Mouse (Mus musculus): ENCODE results near the gene Ccdc30. TPM values are rescaled to one million over a fixed set of nuclear protein-coding genes. Genes with fewer than 3 reads are reported as not detected.

The Ccdc30 gene
- polyA plus RNA-seq (2012; rRNA removed), result 6.0 and 9.9 TPM in 2 replicates

DNA sequence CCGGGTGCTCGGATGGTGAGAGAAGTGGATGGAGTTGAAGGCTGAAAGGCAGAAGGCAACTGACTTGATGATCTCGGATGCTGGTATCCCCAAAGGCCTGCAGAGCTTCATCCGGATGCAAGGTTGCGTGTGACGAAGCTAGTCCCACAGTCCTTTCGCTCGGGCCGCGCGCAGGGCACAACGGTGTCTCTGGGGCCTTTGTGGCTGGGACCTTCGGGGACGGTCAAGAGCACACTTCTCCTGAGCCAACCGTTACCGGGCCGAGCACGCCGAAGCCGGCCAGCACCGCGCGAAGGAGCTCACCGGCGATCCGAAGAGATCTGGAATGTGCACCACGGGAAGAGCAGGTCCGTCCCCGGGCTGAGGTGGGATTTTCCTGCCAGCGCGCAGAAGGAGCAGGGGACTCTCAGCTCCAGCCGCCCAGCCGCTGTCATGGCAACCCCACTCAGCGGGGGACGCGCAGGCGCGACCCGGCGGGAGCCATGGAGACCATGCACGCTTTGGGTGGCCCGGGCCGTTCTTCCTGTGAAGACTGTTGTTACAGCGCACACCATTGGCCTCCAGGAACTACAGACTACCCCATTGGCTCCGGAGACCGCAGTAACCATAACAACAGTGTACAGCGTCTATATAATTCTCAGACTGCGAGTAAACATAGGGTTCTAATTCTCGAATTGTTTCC, at the start of gene Ccdc30:
Ccdc30 (minus strand) TSS at position 450 of the 682 bp plus-strand sequence.

DNA sequence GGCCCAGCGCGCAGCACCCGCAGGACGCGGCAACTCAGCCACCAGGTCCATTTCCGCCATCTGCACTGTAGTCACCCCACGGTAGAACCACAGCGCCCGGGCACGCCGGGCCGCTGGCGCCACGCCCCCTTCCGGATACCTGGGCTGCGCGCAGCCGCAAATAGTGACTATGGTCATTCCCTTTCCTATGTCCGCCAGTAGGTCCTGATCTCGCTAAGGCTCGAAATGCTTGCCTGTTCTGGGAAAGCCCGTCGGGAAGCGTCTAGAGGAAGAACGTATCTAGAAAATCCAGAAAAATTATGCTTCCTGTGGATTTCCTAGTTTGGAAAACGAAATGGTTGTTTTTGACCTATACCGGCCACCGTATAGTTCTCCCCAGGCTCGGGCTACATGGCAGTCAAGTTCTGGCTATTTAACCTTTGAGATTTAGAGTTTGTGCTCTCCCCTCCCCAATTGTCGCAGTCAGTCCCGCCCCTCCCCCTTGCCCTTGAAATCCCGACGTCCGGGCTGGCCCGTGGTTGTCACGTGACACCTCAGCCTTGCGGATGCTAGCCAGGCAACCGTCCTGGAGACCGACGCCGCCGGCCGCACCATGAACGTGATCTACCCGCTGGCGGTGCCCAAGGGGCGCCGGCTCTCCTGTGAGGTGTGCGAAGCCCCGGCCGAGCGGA, 7.1 kb upstream of the Ccdc30 start, which contains the start of the genes Ppcs and Zmynd12:
Ppcs (minus strand) TSS at position 127 of the 671 bp plus-strand sequence.
Zmynd12 (plus strand) TSS at position 521 of the 671 bp plus-strand sequence.

DNA sequence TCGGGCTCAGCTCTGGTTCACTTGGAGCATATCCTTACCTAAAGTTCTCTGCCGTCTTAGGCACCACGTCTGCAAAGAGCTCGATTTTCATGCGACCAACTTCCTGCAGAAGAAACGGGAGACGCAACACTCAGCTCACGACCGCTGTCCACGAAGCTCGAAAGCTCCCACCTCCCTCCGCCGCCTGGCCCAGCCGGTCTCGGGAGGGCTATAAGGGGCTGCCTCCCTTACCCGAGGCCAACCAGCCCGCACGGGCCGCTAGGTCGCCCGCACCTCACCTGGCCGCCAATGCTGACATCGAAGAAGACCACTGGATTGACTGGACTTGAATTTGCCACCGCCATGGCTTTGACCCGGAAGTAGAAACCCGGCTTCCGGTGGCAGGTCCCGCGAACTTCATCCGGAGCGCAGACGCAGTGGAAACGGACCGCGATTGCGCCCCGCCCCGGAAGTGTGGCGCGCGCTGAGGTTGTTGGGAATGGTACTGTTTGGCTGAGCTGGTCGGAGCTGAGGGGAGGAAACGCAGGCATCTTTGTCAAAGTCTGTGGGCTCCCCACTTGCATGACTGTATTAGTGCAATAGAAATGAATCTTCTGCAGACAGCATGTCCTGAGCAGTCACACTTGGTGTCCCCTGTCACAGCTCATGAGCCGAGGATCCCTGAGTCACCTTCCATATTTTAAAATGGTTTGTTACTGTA, 95.0 kb downstream of the Ccdc30 start, which contains the start of gene Ppih:
Ppih (minus strand) TSS at position 416 of the 700 bp plus-strand sequence.

DNA sequence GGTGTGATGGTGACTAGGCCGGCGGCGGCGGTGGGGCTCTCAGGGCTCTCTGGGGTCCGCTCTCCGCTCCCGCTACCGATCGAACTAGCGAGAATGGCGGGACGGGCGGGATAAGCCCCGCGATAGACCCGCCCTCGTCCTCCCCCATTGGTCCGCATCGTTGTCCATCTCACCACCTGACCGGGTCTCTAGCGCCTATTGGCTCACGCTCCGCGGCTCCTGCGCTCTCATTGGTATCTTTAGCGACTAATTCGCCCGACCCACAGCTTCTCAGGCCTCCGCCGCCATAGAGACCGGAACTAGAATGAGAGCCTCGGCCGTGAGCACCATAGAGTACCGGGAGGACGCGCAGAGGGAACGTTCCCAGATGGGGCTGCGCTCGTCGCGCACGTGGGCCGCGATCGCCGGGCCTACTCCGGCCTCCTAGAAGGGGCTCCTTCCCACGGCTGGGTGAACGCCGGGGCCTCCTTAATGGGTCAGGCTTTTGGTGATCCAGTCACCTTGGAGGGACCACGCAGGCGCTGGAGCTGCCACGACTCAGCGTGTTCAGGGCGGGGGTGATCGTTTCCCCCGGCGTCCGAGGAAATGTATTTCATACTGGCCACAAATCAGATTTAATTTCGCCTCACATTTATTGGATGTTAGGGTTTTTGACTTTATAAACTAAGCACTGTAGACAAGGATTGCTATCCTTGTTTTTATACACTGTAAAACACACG, 120.7 kb downstream of the Ccdc30 start, which contains the start of gene Ybx1:
Ybx1 (minus strand) TSS at position 190 of the 719 bp plus-strand sequence.

Other genes with a start within 250 kb of the Ccdc30 start
- 9.7 and 14.4 TPM in 2 replicates for gene Zfp691, start 241.3 kb downstream of the Ccdc30 start, polyA plus RNA-seq (2012; rRNA removed)
- gene Ermap, start 225.5 kb downstream of the Ccdc30 start, polyA plus RNA-seq (2012; rRNA removed), result 19.8 and 21.1 TPM in 2 replicates
- gene Svbp, start 220.2 kb downstream of the Ccdc30 start, polyA plus RNA-seq (2012; rRNA removed), result 94.0 and 96.6 TPM in 2 replicates
- gene Tmem269, start 197.3 kb downstream of the Ccdc30 start, polyA plus RNA-seq (2012; rRNA removed), result 0.08 and 0.22 TPM in 2 replicates
- gene AU022252, start 182.8 kb downstream of the Ccdc30 start, polyA plus RNA-seq (2012; rRNA removed), result 13.9 and 18.3 TPM in 2 replicates
- 33.3 and 35.2 TPM in 2 replicates for gene P3h1, start 182.6 kb downstream of the Ccdc30 start, polyA plus RNA-seq (2012; rRNA removed)
- 0.13 and 0.27 TPM in 2 replicates for gene Cldn19, start 160.1 kb downstream of the Ccdc30 start, polyA plus RNA-seq (2012; rRNA removed)
- gene Ybx1, start 120.9 kb downstream of the Ccdc30 start, polyA plus RNA-seq (2012; rRNA removed), result 896 and 955 TPM in 2 replicates
- gene Ppih, start 95.0 kb downstream of the Ccdc30 start, polyA plus RNA-seq (2012; rRNA removed), result 113 and 127 TPM in 2 replicates
- gene Ppcs, start 6.9 kb upstream of the Ccdc30 start, polyA plus RNA-seq (2012; rRNA removed), result 12.4 and 13.1 TPM in 2 replicates
- 0.09 and 0.16 TPM in 2 replicates for gene Zmynd12, start 7.3 kb upstream of the Ccdc30 start, polyA plus RNA-seq (2012; rRNA removed)
- gene Rimkla, start 77.1 kb upstream of the Ccdc30 start, polyA plus RNA-seq (2012; rRNA removed), result 2.8 and 3.7 TPM in 2 replicates
- gene Foxj3, start 121.5 kb upstream of the Ccdc30 start, polyA plus RNA-seq (2012; rRNA removed), result 16.8 and 29.2 TPM in 2 replicates
- 3.8 and 4.1 TPM in 2 replicates for gene Frg2f1, start 124.0 kb upstream of the Ccdc30 start, polyA plus RNA-seq (2012; rRNA removed)
- not detected in 2 replicates for gene Guca2a, start 222.2 kb upstream of the Ccdc30 start, polyA plus RNA-seq (2012; rRNA removed)
- gene Guca2b, start 243.4 kb upstream of the Ccdc30 start, polyA plus RNA-seq (2012; rRNA removed), result 0.10 TPM in 1 of 2 replicates, not detected in the other